Mouse (Mus musculus): Measurements from ENCODE around the gene Stoml1. TPM values are rescaled to one million over a fixed set of nuclear protein-coding genes. Genes with fewer than 3 reads are reported as not detected.

Gene Stoml1
- polyA plus RNA-seq, 1 experiment from 2014 or later: 22.4 TPM

- Histone ChIP-seq H3K36me3 (ENCODE audit: control insufficient read depth, insufficient read depth, low read length) (no peaks in the 10 kb centered on the region), H3K27ac (ENCODE audit: low read length) (peak overlapping the region; percentile 65), H3K9ac (ENCODE audit: low read depth, low read length) (peak overlapping the region; percentile 11), H3K9me3 (ENCODE audit: control insufficient read depth, low read length) (no peaks in the 10 kb centered on the region), H3K4me3 (ENCODE audit: low read length) (no peak overlapping the region), H3K4me1 (ENCODE audit: control insufficient read depth, insufficient read depth, low read length) (peaks cover 14% of the 10 kb centered on the region), H3K27me3 (replicated peaks; ENCODE audit: control insufficient read depth, insufficient read depth, low read length) (no peaks in the 10 kb centered on the region), H3K4me2 (ENCODE audit: low read depth, low read length) (no peak overlapping the region)
- ATAC-seq: peak; percentile 67
- 34% methylated on average over 8 of the region's 8 CpGs for WGBS
These were observed 22.3 kb downstream of the Stoml1 start for GRCm38 (mm10) chr9:58275115-58275774.

- Histone ChIP-seq H3K9me3 (ENCODE audit: control insufficient read depth, low read length) (no peaks in the 10 kb centered on the region), H3K9ac (ENCODE audit: low read depth, low read length) (peak overlapping the region; percentile 11; the same call in 1 of the 2 replicates), H3K4me3 (ENCODE audit: low read length) (no peak overlapping the region), H3K4me1 (ENCODE audit: control insufficient read depth, insufficient read depth, low read length) (peaks cover 14% of the 10 kb centered on the region), H3K4me2 (ENCODE audit: low read depth, low read length) (no peak overlapping the region), H3K36me3 (ENCODE audit: control insufficient read depth, insufficient read depth, low read length) (no peaks in the 10 kb centered on the region), H3K27me3 (replicated peaks; ENCODE audit: control insufficient read depth, insufficient read depth, low read length) (no peaks in the 10 kb centered on the region), H3K27ac (ENCODE audit: low read length) (peak overlapping the region; percentile 65)
- ATAC-seq: no peak
- WGBS: 80% methylated on average over 3 of the region's 3 CpGs
These were observed 22.8 kb downstream of the Stoml1 start for GRCm38 (mm10) chr9:58275797-58276196.

GRCm38 (mm10) chr9:58276346-58276745 is 23.4 kb downstream of the Stoml1 start:
- peaks cover 14% of the 10 kb centered on the region for H3K4me1 ChIP-seq (ENCODE audit: control insufficient read depth, insufficient read depth, low read length)
- H3K36me3 ChIP-seq (ENCODE audit: control insufficient read depth, insufficient read depth, low read length): no peaks in the 10 kb centered on the region
- H3K4me2 ChIP-seq (ENCODE audit: low read depth, low read length): no peak overlapping the region
- no peak overlapping the region for H3K9ac ChIP-seq (ENCODE audit: low read depth, low read length)
- no peak overlapping the region for H3K27ac ChIP-seq (ENCODE audit: low read length)
- ATAC-seq: no peak
- H3K9me3 ChIP-seq (ENCODE audit: control insufficient read depth, low read length): no peaks in the 10 kb centered on the region
- 64% methylated on average over 5 of the region's 5 CpGs for WGBS
- no peak overlapping the region for H3K4me3 ChIP-seq (ENCODE audit: low read length)
- no peaks in the 10 kb centered on the region for H3K27me3 ChIP-seq (replicated peaks; ENCODE audit: control insufficient read depth, insufficient read depth, low read length)

- Histone ChIP-seq H3K9me3 (ENCODE audit: control insufficient read depth, low read length) (no peaks in the 10 kb centered on the region), H3K4me3 (ENCODE audit: low read length) (no peak overlapping the region), H3K4me1 (ENCODE audit: control insufficient read depth, insufficient read depth, low read length) (peaks cover 14% of the 10 kb centered on the region), H3K9ac (ENCODE audit: low read depth, low read length) (no peak overlapping the region), H3K27ac (ENCODE audit: low read length) (no peak overlapping the region), H3K36me3 (ENCODE audit: control insufficient read depth, insufficient read depth, low read length) (no peaks in the 10 kb centered on the region), H3K27me3 (replicated peaks; ENCODE audit: control insufficient read depth, insufficient read depth, low read length) (no peaks in the 10 kb centered on the region), H3K4me2 (ENCODE audit: low read depth, low read length) (no peak overlapping the region)
- WGBS: 96% methylated on average over 4 of the region's 4 CpGs
- no peak for ATAC-seq
These were observed 25.3 kb downstream of the Stoml1 start for GRCm38 (mm10) chr9:58278313-58278712.

GRCm38 (mm10) chr9:58278821-58279723 is 26.1 kb downstream of the Stoml1 start:
- Histone ChIP-seq H3K9me3 (ENCODE audit: control insufficient read depth, low read length) (no peaks in the 10 kb centered on the region), H3K27me3 (replicated peaks; ENCODE audit: control insufficient read depth, insufficient read depth, low read length) (no peaks in the 10 kb centered on the region), H3K36me3 (ENCODE audit: control insufficient read depth, insufficient read depth, low read length) (no peaks in the 10 kb centered on the region), H3K27ac (ENCODE audit: low read length) (peak overlapping the region; percentile 80), H3K9ac (ENCODE audit: low read depth, low read length) (no peak overlapping the region), H3K4me3 (ENCODE audit: low read length) (no peak overlapping the region), H3K4me2 (ENCODE audit: low read depth, low read length) (no peak overlapping the region), H3K4me1 (ENCODE audit: control insufficient read depth, insufficient read depth, low read length) (peaks cover 14% of the 10 kb centered on the region)
- no peak for ATAC-seq
- 58% methylated on average over 4 of the region's 4 CpGs for WGBS

- H3K27me3 ChIP-seq (replicated peaks; ENCODE audit: control insufficient read depth, insufficient read depth, low read length): no peaks in the 10 kb centered on the region
- 46% methylated on average over 5 of the region's 5 CpGs for WGBS
- H3K4me2 ChIP-seq (ENCODE audit: low read depth, low read length): no peak overlapping the region
- no peak overlapping the region for H3K4me3 ChIP-seq (ENCODE audit: low read length)
- peak overlapping the region; percentile 80 for H3K27ac ChIP-seq (ENCODE audit: low read length)
- ATAC-seq: peak; percentile 84
- H3K9me3 ChIP-seq (ENCODE audit: control insufficient read depth, low read length): no peaks in the 10 kb centered on the region
- no peak overlapping the region for H3K9ac ChIP-seq (ENCODE audit: low read depth, low read length)
- H3K4me1 ChIP-seq (ENCODE audit: control insufficient read depth, insufficient read depth, low read length): peaks cover 9% of the 10 kb centered on the region
- no peaks in the 10 kb centered on the region for H3K36me3 ChIP-seq (ENCODE audit: control insufficient read depth, insufficient read depth, low read length)
These were observed 26.8 kb downstream of the Stoml1 start for GRCm38 (mm10) chr9:58279780-58280179.

GRCm38 (mm10) chr9:58280259-58281109 is 27.5 kb downstream of the Stoml1 start:
- Histone ChIP-seq H3K4me2 (ENCODE audit: low read depth, low read length) (no peak overlapping the region), H3K9me3 (ENCODE audit: control insufficient read depth, low read length) (no peaks in the 10 kb centered on the region), H3K9ac (ENCODE audit: low read depth, low read length) (no peak overlapping the region), H3K27me3 (replicated peaks; ENCODE audit: control insufficient read depth, insufficient read depth, low read length) (no peaks in the 10 kb centered on the region), H3K4me1 (ENCODE audit: control insufficient read depth, insufficient read depth, low read length) (peaks cover 3% of the 10 kb centered on the region), H3K4me3 (ENCODE audit: low read length) (no peak overlapping the region), H3K27ac (ENCODE audit: low read length) (no peak overlapping the region), H3K36me3 (ENCODE audit: control insufficient read depth, insufficient read depth, low read length) (no peaks in the 10 kb centered on the region)
- 36% methylated on average over 9 of the region's 9 CpGs for WGBS
- ATAC-seq: peak; percentile 71

GRCm38 (mm10) chr9:58281597-58281996 is 28.6 kb downstream of the Stoml1 start:
- no peak overlapping the region for H3K4me2 ChIP-seq (ENCODE audit: low read depth, low read length)
- no peak for ATAC-seq
- H3K4me1 ChIP-seq (ENCODE audit: control insufficient read depth, insufficient read depth, low read length): no peaks in the 10 kb centered on the region; the same call in 1 of the 2 replicates
- H3K36me3 ChIP-seq (ENCODE audit: control insufficient read depth, insufficient read depth, low read length): no peaks in the 10 kb centered on the region
- no peaks in the 10 kb centered on the region for H3K27me3 ChIP-seq (replicated peaks; ENCODE audit: control insufficient read depth, insufficient read depth, low read length)
- H3K9ac ChIP-seq (ENCODE audit: low read depth, low read length): no peak overlapping the region
- no peaks in the 10 kb centered on the region for H3K9me3 ChIP-seq (ENCODE audit: control insufficient read depth, low read length)
- no peak overlapping the region for H3K4me3 ChIP-seq (ENCODE audit: low read length)
- no peak overlapping the region for H3K27ac ChIP-seq (ENCODE audit: low read length)
- 51% methylated on average over 3 of the region's 3 CpGs for WGBS

GRCm38 (mm10) chr9:58283431-58283830 is 30.5 kb downstream of the Stoml1 start:
- ATAC-seq: no peak
- H3K4me3 ChIP-seq (ENCODE audit: low read length): no peak overlapping the region
- H3K27me3 ChIP-seq (replicated peaks; ENCODE audit: control insufficient read depth, insufficient read depth, low read length): no peaks in the 10 kb centered on the region
- no peak overlapping the region for H3K27ac ChIP-seq (ENCODE audit: low read length)
- no peak overlapping the region for H3K9ac ChIP-seq (ENCODE audit: low read depth, low read length)
- no peaks in the 10 kb centered on the region; the same call in 1 of the 2 replicates for H3K4me1 ChIP-seq (ENCODE audit: control insufficient read depth, insufficient read depth, low read length)
- no peaks in the 10 kb centered on the region for H3K36me3 ChIP-seq (ENCODE audit: control insufficient read depth, insufficient read depth, low read length)
- no peaks in the 10 kb centered on the region for H3K9me3 ChIP-seq (ENCODE audit: control insufficient read depth, low read length)
- no peak overlapping the region for H3K4me2 ChIP-seq (ENCODE audit: low read depth, low read length)
- WGBS: 56% methylated on average over 7 of the region's 7 CpGs

Data from intestine, embryonic 16.5 days (tissue).